Mouse (Mus musculus) embryonic fibroblast, embryonic 13.5 days (primary cell): ENCODE data around the gene Lpar1.

ENCODE experiments used
- CTCF ChIP-seq: IDR thresholded peaks from 2 replicates; pipeline ENCODE4 v1.5.1; 2011; ENCODE audit warnings: mild to moderate bottlenecking, control low read depth, low read length, moderate library complexity, borderline replicate concordance; ENCODE audit not compliant: insufficient read depth
- POLR2A ChIP-seq: IDR thresholded peaks from 2 replicates; pipeline ENCODE4 v1.6.1; 2011; ENCODE audit warnings: low read depth, mild to moderate bottlenecking, control low read depth, low read length, moderate library complexity

DNA sequence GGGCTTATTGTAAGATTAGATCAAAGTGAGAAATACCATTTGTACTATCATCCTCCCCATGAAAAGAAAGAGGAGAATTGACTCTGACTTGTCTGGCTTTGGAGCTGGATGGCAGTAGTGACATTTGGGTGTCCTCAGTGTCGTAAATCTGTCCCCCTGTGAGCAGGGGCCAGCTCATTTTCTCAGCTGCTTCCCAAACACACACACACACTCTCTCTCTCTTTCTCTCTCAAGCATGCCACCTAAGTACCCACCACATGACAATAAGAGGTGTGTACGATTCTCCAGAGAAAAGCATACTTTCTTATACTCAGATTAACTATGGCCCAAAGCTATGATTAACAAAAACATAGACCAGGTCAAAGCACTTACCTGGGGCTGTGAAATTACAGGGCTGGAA lies 49.4 kb downstream of the Lpar1 start:
- TF ChIP-seq CTCF (no peak), POLR2A (no peak)
